Mouse (Mus musculus) adrenal gland, postnatal 14 days (tissue): ENCODE measurements around the gene R3hdml. TPM values are rescaled to one million over a fixed set of nuclear protein-coding genes. Genes with fewer than 3 reads are reported as not detected.

ENCODE experiments used
- DNase-seq: peaks from one replicate; pipeline ENCODE4 v3.0.0; 2021; ENCODE audit warnings: mixed read lengths
- total RNA-seq: library from RNA; stranded (reverse); gene quantifications from 2 replicates; pipeline ENCODE4 v1.2.3, GENCODE M21; 2021

Gene R3hdml
- total RNA-seq, 1 experiment from 2014 or later, result not detected

GRCm38 (mm10) chr2:163540231-163541117 lies 48.4 kb downstream of the R3hdml start:
- DNase-seq, result no peak

GRCm38 (mm10) chr2:163541568-163542182 lies 49.6 kb downstream of the R3hdml start:
- DNase-seq, result no peak

DNA sequence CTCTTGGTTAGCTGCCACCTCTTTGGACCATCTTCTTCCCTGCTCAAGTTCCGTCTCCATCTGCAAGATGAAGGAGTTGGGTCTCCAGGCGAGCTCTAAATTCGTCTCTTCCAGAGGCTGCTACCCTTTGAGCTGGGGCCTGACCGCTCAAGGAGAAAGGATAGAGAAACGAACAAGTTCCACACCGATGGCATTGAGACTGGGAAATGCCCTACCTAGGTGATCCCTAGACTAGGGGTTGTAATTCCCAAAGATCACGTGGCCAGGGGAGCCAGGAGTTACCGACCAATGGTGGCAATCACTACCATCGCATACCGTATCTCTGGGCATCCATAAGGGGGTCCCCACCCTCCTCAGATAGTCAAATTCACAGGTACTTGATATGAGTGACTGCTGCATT lies 50.6 kb downstream of the R3hdml start:
- no peak for DNase-seq

DNA sequence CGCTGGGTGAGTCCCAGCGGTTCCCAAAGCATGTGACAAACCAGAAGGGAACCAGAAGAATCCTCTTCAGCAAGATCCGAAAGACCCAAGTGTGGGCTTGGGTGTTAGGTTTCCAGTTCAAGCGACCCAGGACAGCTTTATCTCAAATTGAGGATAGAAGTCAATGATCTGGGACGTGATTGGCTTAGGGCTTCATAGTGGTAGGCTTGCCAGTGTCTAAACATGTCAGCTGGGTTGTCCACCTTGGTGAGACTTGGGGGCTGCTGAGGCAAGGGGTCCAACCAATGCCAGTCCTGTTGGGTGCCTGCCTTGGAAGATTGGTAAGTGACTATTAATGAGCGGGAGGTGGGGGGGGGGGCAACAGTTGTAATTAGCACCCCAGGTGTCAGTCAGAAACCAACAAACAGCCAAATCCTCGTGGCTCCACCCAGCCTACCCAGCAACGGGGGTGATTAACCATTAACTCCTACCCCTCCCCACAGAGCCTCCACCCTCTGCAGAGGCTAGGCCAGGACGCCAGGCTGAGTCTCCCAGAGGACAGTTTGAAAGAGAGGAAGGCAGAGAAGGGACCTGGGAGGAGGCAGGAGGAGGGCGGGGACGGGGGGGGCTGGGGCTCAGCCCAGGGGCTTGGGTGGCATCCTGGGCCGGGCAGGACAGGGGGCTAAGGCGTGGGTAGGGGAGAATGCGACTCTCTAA lies 54.7 kb downstream of the R3hdml start:
- no peak for DNase-seq

DNA sequence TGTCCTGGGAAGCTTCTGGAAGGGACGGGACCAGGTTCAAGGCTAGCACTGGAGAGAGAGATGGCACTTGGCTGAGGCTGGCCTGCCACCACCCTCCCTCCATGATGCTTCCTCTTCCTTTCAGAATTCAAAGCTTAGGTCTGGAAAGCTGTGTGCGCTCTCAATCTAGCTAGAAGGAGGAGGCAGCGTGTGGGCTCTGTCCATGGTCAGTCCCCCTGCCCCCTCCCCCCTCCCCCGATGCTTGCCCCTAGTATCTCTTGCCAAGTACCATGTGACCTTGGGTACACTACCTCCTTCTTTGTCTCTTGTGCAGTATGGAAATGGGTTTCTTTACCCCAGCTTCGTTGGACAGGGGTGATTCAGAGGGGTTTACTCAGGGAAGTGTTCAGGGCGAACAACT lies 56.7 kb downstream of the R3hdml start:
- no peak for DNase-seq

DNA sequence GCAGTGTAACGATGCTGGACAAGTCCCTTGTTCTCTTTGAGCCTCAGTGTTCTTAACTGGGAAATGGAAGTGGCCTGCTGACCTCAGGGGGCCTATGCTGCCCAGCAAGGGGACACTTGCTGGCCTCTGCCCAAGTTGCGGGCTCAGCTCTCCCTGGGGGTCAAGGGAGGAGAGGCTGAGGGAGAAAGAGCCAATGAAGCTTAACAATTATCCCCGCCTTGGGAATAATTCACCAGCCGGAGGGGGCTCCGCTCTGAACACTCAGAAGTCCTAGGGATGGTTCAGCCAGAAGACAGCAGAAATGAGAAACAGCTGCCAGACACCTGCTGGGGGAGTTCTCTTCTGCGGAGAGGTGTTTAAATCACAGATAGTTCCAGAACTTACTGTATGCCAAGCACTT lies 57.7 kb downstream of the R3hdml start:
- DNase-seq, result no peak

Other genes starting within 250 kb of the R3hdml start
- gene Jph2, start 94.3 kb upstream of the R3hdml start, total RNA-seq, result 4.3 and 4.5 TPM in 2 replicates
- 34.8 and 37.3 TPM in 2 replicates for gene Oser1, start 67.6 kb upstream of the R3hdml start, total RNA-seq
- 5.4 TPM in 2 replicates for gene Gdap1l1, start 53.8 kb upstream of the R3hdml start, total RNA-seq
- 82.3 and 91.4 TPM in 2 replicates for gene Fitm2, start 19.7 kb upstream of the R3hdml start, total RNA-seq
- gene Hnf4a, start 14.5 kb downstream of the R3hdml start, total RNA-seq, result 2.0 and 28.1 TPM in 2 replicates
- gene Ttpal, start 110.0 kb downstream of the R3hdml start, total RNA-seq, result 29.9 and 33.4 TPM in 2 replicates
- gene Serinc3, start 152.8 kb downstream of the R3hdml start, total RNA-seq, result 390 and 468 TPM in 2 replicates
- 44.2 and 46.9 TPM in 2 replicates for gene Pkig, start 166.1 kb downstream of the R3hdml start, total RNA-seq